Mouse (Mus musculus): ENCODE measurements around the gene Frmd6. TPM values are rescaled to one million over a fixed set of nuclear protein-coding genes. Genes with fewer than 3 reads are reported as not detected.
A peak's percentile ranks its signal among the peaks of the same experiment; 100 is the strongest.

Gene Frmd6
- total RNA-seq, 2 experiments from 2014 or later: 15.4 to 16.8 TPM

DNA sequence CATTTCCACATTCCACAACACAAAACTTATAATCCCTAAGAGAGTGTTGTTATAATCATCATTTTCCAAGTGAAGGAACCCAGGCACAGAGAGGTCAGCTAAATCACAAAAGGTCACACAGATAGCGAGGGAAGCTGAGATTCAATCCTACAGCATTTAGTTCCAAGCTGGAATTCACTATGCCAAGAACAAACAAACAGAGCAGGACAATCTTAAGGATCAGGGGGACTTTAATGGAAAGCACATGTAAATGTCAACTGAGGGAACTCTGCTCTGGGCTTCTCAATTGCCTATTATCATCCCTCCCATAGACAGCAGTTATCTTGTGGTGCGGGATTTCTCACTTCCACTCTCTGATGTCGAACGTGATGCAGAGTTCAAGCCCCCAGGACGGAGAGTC is 17.8 kb upstream of the Frmd6 start:
- no peak for DNase-seq (ENCODE audit: extremely low spot score in 1 of 2, low spot score in 1 of 2)

- no peak for DNase-seq (ENCODE audit: extremely low spot score in 1 of 2, low spot score in 1 of 2)
Measured at GRCm38 (mm10) chr12:70807975-70808374, 17.3 kb upstream of the Frmd6 start.

DNA sequence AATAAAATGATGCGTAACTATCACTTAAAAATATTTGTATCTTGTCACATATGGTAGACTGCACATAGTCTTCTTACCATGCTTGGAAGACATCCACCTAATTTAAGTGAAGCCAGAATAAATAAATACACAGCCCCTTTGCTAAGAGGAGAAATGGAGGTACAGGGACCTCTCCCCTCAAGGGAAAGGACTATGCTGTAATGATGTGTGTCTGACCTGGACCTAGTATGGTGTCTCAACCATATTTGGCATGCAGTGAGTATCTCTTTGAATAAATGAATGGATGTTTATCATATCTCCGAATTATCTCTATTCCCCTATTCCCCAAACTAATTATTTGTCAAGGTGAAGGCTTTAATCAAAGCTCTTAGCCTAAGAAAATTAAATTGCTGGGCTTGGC is 15.4 kb upstream of the Frmd6 start:
- DNase-seq (ENCODE audit: extremely low spot score in 1 of 2, low spot score in 1 of 2): no peak

GRCm38 (mm10) chr12:70811772-70812171 is 13.5 kb upstream of the Frmd6 start:
- no peak for DNase-seq (ENCODE audit: extremely low spot score in 1 of 2, low spot score in 1 of 2)

DNA sequence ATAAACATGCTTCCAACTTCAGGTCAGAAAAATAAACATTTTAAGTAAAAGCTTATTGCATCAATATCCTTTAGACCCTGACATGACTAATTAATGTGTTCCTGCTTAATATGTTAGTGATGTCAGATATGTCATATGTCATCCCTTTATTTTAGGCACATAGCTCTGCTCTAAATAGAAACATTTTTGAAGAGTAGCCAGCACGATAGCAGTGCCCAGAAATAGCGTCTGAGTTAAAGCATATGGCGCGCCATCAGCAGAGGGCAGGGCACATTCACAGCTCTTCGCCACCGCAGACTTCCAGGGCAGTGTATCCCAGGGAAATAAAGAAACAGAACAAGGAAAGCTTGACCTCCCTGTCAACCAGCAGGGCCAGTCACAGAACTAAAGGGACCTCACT is 13.1 kb upstream of the Frmd6 start:
- DNase-seq (ENCODE audit: extremely low spot score in 1 of 2, low spot score in 1 of 2): no peak

- DNase-seq (ENCODE audit: extremely low spot score in 1 of 2, low spot score in 1 of 2): no peak
Measured at GRCm38 (mm10) chr12:70812822-70813465, 12.4 kb upstream of the Frmd6 start.

GRCm38 (mm10) chr12:70816731-70817130 is 8.6 kb upstream of the Frmd6 start:
- DNase-seq (ENCODE audit: extremely low spot score in 1 of 2, low spot score in 1 of 2): no peak

DNA sequence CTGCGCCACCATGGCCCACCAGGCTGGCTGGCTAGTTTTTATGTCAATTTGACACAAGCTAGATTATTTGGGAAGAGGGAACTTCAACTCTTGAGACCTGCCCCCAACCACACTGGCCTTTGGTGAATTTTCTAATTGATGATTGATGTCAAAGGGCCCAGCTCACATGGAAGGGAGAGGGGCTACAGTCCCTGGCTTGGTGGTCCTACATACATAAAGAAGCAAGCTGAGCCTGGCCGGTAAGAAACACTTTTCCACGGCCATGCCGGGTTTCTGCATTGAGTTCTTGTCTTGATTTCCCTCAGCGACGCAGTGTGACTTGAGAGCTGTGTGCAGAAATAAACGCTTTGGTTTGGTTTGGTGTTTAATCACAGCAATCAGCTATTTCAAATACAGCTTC is 1.3 kb upstream of the Frmd6 start:
- DNase-seq (ENCODE audit: extremely low spot score in 1 of 2, low spot score in 1 of 2): no peak

DNA sequence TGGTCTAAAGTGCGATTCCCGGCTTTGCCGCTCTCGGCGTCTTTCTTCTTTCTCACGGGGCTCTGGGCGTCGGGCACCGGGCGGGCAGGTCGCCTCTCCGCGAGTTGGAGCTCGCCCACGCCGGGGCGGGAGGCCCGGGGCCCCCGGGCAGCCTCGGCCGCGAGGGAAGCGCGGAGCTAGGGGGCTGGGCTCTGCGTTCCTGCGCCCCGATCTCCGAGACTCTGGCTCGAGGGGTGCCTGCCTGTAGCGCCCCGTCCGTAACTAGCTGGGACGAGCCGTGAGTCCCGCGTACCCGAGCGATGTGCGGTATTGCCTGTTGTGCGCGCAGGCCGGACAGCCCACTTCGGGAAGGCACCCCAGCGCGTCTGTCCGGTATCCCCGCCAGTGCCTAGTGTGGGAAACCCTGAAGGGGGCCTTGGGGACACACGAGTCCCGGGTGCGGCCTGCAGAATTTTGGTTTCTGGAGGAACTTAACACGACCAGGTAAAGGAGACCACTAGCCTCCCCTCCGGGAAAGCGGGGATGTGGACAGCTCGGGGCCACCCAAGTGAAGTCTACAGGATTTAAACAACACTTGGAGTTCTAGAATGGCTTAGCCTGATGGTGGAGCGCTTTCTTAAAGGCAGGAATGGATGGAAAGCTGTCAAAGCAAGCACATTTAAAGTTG is 470 bp downstream of the Frmd6 start:
- DNase-seq (ENCODE audit: extremely low spot score in 1 of 2, low spot score in 1 of 2): peak in 1 of 2 experiments; percentile 29

DNA sequence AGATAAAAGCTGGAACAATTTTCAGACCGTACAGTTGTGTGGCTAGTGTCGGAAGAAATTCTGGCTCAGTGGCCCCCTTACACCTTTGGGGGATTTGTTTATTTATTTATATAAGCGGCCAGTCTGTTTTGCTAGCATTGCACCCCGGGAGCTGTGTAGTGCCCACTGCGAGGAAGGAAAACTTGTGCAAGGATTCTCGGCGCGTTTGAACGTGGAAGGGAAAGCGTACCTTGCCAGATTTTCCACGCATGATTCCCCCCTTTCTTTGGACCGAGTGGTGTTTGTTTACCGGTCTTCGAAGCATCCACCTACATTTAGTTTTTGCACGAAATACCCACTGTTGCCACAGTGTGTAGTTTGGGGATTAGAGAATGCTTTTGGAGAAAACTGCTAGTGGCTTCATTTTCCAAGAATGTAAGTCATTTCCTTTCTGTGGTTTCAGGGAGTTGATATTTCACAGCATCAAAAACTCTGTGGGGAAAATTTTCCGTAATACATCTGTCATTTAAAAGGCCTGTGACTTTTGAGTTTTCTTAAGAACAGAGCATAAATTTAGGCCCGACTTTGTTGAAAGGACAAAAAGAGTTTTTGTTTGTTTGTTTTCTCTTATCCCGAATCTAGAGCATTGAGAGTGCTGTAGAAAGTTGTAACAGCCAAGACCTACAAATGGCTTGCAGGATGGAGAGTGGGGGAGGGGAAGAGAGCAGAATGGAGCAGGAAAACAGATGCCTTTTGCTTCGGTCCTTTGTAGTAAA is 1.2 kb downstream of the Frmd6 start:
- DNase-seq (ENCODE audit: extremely low spot score in 1 of 2, low spot score in 1 of 2): no peak

DNA sequence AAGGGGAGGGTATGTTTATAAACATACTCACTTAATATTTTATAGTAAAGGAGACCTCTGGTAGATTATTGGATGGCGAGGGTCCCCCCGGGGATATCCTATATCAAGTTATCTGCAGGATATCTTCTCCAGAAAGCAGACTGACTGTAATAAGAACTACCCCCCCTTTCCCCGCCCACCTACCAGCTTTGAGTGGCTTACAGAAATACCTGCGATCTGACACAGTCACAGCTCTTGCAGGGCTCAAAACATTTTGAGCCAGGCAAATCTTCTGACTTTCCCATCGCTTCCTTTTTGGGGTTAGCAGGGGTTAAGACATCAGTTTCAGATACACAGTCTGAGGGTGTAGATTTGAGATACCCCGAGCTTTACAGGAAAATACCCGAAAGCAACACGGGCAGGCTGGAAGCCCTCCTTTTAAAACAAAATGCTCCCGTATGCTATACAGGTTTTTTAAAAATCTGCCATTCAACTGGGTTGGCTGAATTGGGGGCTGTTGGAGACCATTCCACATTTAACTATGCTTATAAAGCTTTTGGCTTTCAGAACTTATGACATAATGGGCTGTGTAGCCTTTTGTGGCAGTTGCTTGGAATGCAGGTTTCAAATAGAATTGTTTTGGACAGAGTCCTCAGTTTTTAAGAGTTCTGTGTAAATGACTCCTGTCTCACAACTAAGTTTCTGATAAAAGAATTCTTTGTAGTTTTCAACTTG is 2.0 kb downstream of the Frmd6 start:
- DNase-seq (ENCODE audit: extremely low spot score in 1 of 2, low spot score in 1 of 2): no peak

GRCm38 (mm10) chr12:70827901-70828271 is 2.6 kb downstream of the Frmd6 start:
- no peak for DNase-seq (ENCODE audit: extremely low spot score in 1 of 2, low spot score in 1 of 2)

DNA sequence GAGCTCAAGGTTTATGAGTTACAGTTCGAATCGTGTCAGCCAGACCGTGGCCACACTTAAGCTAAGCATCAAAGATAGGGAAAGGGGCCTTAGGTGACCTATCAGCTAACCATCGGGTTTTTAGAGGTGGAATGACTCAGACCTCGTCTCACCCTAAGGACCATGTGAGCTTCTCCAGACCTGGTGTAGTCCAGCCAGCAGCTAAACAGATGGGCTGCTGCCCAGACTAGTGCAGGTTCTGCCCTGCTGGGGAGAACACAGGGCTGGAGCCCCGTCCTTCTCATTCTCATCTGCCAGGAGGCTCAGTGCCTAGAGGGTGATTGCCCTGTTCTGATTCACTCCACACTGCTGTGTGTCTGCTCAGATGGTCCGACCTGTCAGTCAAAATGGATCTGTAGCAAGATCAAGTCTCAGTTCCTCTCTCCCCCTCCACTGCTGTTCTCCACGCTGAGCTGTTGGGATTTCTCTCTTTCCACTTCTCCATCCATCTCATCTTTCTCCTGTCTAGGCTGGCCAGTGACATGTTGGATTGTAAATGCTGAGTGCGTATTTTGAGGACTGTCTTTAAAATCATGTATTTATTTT is 5.8 kb downstream of the Frmd6 start:
- no peak for DNase-seq (ENCODE audit: extremely low spot score in 1 of 2, low spot score in 1 of 2)

GRCm38 (mm10) chr12:70832216-70832998 is 7.1 kb downstream of the Frmd6 start:
- DNase-seq (ENCODE audit: extremely low spot score in 1 of 2, low spot score in 1 of 2): no peak

DNA sequence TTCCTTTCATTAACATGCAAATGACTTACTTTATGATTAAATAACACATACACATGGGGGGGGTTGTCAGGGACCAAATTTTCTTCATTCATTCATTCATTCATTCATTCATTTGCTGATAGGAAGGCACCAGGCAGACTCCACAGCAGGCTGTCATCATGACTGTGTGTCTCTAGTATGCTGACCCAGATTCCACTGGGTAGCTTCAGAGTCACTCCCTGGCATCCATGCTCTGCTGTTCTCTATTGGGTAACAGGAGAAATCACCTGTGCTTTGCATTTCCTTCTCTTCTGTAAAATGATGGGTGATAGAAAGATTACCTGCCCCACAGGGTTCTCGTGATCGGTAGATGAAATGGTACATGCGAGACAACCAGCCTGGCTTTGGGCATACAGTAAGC is 7.7 kb downstream of the Frmd6 start:
- no peak for DNase-seq (ENCODE audit: extremely low spot score in 1 of 2, low spot score in 1 of 2)

GRCm38 (mm10) chr12:70834043-70834442 is 8.7 kb downstream of the Frmd6 start:
- no peak for DNase-seq (ENCODE audit: extremely low spot score in 1 of 2, low spot score in 1 of 2)

DNA sequence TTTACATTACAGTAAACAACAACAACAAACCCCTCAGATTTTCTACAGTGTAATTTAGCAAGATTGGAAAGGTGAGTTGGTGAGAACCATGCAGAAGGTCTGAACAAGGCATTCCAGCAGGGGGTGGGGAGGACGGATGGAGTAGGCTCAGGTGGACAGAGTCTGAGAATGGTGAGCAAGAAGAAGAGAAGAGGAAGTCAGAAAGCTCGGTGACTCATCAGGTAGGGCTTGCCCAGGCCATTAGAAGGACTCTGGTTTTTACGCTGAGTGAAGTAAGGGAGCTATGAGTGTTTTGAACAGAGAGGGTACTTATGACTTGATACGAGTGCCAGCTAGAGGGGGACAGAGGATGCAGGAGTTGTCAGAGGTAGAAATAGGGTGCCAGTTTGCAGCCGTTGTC is 9.7 kb downstream of the Frmd6 start:
- DNase-seq (ENCODE audit: extremely low spot score in 1 of 2, low spot score in 1 of 2): no peak

GRCm38 (mm10) chr12:70837792-70838321 is 12.5 kb downstream of the Frmd6 start:
- DNase-seq (ENCODE audit: extremely low spot score in 1 of 2, low spot score in 1 of 2): no peak

- no peak for DNase-seq (ENCODE audit: extremely low spot score in 1 of 2, low spot score in 1 of 2)
Measured at GRCm38 (mm10) chr12:70845371-70845770, 20.1 kb downstream of the Frmd6 start.

DNA sequence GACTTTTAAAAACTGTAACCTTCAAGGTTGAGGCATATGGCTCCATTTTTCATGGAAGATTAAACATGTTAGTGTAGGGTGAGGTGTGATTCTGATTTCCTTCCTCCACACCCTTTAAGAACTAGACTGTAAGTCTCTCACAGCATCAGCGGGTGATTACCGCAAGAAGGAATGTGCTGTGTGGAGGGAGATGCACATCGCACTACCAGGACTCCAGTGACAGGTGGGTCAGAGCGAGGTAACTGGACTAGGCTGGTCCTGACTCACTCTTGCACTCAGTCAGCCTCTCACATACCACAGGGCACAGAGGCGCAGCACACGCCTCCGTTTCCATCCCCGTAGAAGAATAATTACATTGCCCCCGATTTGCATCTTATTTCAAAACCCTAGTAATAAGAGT is 23.7 kb downstream of the Frmd6 start:
- DNase-seq (ENCODE audit: extremely low spot score in 1 of 2, low spot score in 1 of 2): no peak

All from layer of hippocampus, postnatal 25 days (tissue).